Mouse (Mus musculus): ENCODE results near the gene Pax5. TPM values are rescaled to one million over a fixed set of nuclear protein-coding genes. Genes with fewer than 3 reads are reported as not detected.
"Not testable (repeated sequence)": the region's sequence is repeated elsewhere in the genome, so short reads cannot be mapped to it uniquely, and the experiment has no call there.

The Pax5 gene
- 1 to 10 TPM in 1 of 4 experiments, under 1 TPM in 1, not detected in 2; 0.07 to 3.7 TPM for total RNA-seq (2022)

DNA sequence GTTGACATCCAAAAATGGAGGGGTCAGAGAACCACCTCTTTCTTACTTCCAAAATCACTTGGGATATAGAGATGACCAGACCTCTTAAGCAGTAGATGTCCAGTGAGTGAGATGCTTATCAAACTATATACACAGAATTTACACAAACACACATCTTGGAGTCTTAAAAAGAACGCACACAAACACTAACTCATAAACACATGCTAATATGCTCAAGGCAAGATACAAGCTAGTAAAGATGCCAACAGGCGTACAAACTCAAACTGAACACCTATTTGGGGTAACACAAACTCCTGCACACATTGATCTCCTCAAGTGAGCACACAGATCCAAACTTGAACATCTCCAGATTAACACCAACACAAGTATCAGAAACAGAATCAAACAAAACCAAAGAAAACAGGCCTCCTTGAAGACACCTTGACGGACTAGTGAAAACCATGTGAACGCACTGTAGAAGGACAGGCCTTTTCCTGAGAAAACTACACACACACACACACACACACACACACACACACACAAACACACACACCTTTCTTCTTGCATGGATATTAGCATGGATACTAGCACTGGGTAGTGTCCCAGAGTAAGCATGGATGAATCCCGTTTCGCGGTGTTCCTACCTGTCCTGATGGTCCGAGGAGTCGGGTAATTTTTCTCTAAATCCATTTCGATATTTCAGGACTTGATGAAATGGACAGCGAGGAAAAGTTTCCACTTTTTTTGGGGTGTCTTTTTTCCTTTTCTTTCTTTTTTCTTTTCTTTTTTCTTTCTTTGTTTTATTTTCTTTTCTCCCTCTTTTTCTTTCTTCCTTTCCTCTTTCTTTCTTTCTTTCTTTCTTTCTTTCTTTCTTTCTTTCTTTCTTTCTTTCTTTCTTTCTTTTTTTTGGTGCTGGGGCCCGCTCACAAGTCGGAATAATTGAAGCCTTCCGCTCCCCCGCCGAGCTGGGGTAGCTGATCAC, at the start of gene Pax5:
TSS of gene Pax5 (minus strand) at position 748 of the 961 bp plus-strand sequence.
- DNase-seq (ENCODE audit: low spot score in 2 of 2): no peak

DNA sequence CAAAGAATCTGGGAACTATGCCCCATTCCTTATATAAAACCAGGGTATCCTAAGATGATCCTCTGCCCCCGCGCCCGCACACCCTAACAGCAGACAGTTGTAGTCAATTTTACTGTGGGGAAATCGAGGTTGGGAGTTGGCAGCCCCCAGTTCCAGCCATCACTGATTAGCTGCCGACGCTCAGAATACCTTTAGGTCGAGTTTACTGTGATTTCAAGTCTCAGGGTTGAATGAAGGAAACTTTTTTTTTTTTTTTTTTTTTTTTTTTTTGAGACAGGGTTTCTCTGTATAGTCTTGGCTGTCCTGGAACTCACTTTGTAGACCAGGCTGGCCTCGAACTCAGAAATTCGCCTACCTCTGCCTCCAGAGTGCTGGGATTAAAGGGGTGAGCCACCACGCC, 46.8 kb upstream of the Pax5 start:
- DNase-seq (ENCODE audit: low spot score in 2 of 2): not testable (repeated sequence)

DNA sequence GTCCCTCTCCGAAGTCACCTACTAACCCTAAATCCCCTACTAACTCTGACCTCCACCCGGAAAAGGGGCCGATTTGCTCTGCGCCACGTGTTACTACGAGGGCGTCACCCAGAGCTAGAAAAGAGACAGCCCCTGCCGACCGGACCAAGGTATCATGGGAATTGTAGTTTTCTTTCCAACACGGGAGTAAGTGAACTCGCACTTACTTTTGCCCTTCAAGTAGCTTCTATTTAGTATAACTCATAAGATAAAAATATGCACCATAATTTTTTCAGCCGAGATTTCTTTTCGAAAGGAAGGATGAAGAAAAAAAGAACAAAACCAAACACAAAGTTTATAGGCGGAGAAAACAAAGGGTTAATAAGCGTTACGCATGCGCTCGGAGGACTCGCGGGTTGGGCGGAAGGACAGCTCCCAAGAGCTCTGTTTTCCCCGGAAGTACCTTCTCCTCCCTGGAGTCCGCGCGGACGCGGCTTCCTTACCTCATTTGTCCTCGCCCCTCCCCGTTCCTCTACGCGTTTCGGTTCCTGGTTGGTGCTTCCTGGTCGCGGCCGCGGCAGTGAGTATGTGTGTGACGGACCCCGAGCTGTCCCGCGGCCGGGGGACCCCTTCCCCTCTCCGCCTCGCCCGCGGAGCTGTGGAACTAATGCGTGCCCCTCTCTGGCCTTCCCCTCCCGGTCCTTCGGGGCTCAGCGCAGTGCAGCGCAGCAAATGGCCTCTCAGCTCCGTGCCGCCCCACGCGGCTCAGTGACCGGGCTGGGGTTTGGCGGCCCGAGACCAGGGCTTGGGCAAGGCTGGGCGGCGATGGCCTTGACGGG, 46.1 kb upstream of the Pax5 start:
- peak; percentile 80 to 90 for DNase-seq (ENCODE audit: low spot score in 2 of 2)

DNA sequence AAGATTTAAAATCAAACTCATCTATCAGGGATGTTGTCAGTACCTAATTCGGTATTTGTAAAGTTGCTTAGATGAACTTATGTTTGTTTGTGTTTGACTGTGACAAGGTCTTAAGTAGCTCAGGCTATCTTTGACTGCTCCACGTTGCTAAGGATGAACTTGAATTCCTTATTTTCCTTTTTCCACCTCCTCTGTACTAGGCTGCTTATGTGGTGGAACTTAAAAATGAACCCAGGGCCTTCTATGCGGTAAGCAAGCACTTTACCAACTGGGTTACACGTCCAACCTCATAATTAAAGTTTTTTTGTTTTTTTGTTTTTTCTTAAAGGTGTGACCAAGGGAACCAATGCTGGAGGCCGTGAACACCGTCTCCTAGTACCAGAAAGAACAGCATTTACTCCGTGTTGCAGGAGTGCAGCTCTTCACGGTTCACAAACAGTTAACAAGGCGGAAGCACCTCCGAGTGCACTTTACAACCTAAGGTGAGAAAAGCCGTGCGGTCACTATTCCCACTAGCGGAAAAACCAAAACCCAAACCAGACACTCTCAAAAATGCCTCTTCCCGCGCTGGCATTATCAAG, 45.4 kb upstream of the Pax5 start, which contains the start of gene Zcchc7:
TSS of gene Zcchc7 (plus strand) at position 325 of the 581 bp plus-strand sequence.
- DNase-seq (ENCODE audit: low spot score in 2 of 2): no peak

DNA sequence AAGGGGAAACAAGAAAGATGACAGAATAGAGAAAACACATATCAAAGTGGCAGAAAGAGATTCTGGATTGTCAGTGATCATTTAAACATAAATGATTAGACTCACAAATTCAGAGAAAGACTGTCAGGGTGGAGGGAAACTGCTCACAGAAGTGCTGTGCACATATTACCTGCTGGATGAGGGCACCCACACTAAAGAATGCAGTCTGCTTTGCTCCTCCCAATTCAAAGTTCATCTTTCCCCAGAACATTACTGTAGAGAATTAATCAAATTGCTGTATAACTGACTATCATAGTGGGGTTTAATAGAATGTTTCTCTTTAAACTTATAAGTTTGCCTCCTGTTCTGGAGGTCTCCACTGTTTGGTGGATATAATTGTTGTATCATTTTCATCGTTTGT, 30.2 kb upstream of the Pax5 start:
- no peak for DNase-seq (ENCODE audit: low spot score in 2 of 2)

DNA sequence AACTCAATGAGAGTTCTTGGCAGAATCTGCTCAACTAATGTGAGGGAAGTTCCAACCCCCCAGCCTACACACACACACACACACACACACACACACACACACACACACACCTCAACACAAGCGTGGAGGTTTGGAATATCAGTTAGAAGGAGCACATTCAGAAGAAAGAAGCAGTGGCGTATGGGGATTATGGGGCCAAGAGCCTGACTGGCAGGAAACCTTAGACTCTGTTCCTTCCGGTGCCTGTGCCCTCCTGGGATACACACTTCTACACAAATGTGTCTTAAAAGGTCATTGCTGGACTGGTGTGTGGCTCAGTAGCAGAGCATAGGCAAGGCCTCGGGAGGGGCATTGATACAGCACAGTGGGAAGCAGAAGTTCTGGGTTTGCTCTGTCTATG, 10.9 kb upstream of the Pax5 start:
- DNase-seq (ENCODE audit: low spot score in 2 of 2): no peak

DNA sequence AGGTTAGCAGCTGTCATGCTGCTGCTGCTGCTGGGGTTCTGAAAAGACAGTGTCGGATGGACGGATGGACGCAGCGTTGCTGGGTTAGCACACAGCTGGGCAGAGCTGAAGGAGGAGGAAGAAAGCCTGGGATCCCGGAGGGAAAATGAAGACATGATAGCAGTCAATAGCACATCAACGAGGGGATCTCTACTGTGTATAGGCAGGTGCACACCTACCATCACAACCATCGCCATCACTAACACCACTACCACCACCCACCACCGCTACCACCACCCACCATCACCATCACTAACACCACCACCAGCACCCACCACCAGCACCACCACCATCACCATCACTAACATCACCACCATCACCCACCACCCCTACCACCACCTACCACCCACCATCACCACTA, 9.8 kb upstream of the Pax5 start:
- DNase-seq (ENCODE audit: low spot score in 2 of 2): no peak

DNA sequence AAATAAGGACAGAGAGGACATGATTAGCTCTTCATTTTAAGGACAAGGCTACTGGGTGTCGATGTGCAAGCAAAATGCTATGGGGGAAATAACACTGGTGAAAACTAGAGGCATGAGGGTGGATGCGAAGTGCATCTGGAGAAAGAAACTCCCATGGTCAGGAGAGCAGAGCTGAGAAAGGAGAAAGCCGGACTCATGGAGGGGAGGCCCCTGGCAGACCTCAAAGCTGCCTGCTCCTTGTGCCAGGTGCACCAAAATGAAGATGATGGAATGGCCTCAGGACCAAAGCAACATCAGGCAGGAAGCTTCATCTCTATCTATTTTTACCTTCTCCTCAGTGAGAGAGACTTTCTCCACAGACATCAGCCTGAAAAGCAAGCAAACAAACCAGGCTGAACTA, 7.4 kb upstream of the Pax5 start:
- no peak for DNase-seq (ENCODE audit: low spot score in 2 of 2)

DNA sequence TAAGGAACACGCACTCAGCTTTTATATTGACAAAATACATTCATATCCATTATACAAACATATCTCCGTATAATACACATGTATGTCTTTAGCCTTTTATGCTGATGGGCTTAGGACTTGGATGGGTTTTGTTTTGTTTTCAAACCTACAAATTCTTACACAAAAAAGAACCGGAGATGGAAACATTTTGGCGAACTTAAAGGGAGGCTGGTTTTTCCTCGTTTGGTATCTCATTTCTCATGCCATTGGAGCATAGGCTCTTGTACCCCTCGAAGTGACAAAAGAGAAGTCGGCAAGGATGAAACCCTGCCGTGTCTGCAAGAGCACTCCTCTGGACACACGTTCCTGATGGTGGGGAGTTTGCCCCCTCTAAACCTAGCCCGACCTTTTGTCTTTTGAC, 6.1 kb upstream of the Pax5 start:
- DNase-seq (ENCODE audit: low spot score in 2 of 2): no peak

DNA sequence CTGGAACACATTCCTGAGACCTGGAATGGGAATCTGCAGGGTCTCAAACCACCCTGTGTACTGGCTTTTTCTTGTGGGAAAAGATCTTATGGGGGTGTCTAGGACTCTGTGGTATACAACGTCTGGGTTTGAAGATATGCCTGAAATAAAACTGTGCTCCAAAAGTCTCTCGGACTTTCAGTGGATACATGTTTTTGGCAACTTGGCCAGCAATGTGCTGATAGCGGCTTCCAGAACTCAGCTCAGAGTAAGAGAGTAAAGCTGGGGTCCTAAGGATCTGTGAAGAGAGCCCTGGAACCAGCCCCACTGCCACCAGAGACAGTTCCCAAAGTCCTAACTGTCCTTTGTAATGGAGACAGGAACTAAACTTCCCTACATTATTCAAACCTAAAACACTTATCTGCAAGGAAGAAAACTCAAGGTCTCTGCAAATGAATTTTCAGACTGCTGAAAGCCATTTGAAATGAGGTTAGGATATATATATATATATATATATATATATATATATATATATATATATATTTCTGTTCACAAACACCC, 5.4 kb upstream of the Pax5 start:
- no peak for DNase-seq (ENCODE audit: low spot score in 2 of 2)

DNA sequence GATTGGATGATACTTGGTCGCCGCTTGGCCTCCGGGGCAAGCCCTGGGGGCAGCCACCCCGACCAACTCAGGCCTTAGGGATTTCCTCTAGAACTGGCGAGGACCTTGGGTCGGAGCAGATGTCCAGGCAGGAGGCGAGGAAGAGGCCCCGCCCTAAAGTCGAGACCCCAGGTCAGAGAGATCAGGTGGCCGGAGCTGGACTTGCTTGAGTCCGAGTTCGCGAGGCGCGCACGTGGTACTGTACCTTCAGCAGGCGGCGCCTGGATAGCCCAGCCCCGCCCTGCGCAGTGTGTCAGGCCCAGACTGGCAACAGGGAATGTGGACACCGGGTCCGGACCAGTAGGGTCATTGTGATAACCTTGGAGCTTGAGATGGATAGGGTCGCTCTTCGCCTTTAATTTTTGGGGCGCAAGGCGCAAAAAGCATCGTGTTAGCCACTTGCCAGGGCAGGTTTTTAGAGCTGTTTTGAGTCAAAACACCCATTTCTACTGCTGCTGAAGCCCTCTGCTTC, 3.9 kb upstream of the Pax5 start:
- no peak for DNase-seq (ENCODE audit: low spot score in 2 of 2)

DNA sequence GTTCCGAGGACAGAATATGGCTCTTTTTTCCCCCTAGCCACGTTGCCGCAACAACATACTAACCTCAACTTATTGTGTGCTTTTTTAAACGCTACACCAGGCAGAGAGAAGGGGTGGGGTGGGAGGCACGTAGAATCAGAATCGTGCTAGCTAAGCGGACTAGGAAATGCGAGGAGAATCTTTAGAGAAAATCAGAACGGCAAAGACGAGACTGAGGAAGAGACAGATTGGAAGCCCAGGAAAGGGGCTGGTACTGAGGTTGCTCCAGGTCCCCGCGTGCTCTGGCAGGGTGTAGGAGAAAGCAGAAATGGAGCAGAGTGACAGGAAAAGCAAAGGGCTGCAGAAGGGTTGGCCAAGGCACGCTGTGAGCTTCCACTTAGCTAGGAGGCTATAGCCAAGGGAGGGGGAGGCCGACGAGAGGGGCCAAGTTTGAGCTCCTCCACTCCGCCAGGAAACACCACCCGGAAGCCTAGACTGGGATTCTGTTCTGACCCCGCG, 3.3 kb upstream of the Pax5 start:
- no peak for DNase-seq (ENCODE audit: low spot score in 2 of 2)

DNA sequence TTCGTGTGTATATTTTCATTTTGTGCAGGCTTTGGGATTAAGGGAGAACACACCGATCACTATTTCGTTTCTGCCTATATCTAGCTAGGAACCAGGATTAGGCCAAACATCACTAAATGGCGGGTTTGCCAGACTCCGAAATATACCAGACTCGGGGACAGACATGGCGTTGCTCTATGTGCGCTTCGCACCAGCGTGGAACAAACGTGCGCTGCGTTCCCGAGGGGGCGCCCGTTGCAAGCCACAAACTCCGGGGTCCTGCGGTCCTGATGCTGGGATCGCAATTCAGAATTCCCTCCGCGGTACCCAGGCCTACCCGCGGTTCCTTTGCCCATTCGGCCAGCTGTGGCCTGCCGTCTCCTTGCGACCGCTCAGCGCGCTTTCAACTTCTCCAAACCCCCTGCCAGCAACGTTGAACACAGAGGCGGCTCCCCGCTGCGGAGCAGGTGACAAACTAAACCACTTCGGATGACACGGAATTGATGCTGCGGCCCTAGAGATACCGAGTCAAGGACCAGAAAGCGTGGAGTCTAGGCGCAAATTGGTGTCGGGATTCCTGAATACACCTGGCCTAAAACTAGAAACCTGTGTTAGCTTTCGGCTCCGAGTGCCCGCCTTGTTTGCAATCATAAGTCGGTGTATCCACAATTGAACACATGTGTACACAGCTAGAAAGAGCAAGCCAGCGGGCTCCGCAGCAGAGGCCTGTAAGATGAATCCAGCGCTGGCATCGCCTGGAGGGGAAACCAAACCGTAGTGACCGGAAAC, 2.7 kb upstream of the Pax5 start:
- DNase-seq (ENCODE audit: low spot score in 2 of 2): no peak

DNA sequence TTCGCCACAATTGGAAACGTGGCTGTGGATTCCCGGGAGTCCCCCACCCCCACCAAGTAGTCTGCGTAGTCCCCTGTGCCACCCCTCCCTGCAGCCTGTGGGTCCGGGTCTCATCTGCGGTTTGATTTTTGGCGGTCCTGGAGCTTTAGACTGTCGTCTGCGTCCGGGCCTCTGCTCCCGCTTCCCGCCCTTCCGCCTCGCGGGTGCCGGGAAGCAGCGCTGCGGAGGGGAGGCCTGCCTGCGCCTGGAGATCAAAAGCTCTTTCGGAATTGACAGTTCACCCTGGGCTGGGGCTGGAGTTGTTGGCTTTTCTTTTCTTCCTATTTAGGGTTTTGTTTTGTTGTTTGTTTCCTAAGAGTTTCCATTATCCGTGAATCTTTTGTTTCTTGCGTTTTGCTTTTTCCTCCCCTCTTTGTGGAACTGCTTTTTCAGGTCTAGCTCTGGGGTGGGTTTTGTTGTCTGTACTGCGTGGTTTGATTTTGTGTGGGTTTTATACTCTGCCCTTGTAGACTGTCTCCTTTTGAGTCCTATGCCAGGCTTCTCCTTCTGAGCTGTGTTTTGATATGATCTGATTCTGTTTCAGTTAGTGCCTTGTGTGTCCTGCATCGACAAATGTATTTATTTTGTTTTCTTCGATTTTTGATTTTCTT, 1.9 kb upstream of the Pax5 start:
- no peak for DNase-seq (ENCODE audit: low spot score in 2 of 2)

DNA sequence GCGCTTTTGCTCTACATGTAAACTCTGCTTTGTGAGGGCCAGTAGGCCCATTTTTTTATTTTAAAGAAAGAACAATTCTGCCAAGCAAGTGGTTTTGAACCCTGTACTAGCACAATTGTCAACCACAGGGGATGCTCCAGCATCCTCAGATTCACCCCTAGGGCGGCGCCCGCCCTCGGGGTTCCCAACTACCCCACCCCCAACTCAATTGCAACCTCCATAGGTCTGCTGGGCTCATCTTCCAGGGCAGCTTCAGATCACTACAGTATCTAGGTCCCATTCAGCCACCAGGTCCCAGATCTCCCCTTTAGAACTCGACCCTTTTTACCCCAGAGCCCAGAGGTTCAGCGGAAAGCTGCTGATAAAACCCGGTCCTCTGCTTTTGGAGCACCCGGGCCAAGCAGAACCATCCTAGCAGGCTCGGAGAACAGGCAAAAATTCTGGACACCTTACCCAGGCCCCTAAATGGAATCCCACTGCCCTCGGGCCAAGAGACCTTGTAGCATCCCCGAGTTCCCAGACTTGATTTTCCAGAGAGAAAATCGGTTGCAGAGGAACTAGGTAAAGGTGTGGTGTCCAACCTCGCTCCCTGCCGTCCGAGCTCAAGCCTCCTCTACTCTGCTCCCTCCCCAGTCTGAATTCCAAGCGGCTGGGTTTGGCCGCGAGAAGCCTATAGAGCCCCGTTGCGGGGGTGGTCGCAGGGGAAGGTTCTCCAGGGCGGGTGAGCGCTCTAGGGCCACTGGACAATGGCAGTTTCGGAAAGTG, 1.0 kb upstream of the Pax5 start:
- no peak for DNase-seq (ENCODE audit: low spot score in 2 of 2)

DNA sequence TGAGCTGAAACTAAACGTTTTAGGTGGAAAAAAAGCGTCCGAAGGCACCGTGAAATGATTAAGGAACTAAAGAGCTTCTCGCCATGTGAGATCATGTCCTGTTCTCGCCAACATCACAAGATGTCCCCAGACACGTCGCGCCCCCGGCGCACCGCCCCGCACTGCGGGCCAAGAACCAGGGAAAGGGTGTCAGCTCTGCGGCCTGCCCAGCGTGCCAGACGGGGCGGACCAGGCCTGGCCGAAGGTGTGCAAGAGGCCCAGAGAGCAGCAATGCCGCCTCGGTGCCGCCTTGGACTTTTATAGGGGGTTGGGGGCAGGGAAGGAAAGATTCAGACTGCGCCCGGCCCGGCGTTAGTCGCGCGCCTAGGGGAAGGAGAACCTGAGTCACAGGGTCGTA, 412 bp upstream of the Pax5 start:
- no peak for DNase-seq (ENCODE audit: low spot score in 2 of 2)

DNA sequence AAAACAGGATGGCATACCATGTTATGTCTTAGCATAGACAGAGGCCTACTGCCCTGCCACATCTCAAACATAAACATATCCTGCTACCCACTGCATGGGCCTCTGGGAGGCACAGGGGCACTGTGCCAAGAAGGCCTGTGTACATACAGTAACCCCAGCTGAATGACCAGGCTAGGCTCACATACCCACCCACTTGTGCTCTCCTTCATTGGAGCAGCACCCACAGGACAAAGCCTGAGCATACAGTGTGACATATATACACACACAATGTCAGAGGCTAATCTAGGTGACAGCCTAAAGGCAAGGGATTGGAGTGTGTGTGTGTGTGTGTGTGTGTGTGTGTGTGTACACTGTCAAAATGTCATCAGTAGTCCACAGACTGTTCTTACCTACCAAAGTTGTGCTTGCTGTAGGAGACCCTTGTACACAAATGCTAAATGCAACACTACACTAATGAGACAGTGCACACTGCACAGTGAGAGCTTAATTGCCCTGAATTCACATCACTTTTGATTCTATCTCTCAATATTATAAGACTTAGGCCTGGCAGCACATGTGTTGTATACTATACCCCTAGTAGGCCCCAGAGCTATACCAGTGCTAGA, 1.1 kb downstream of the Pax5 start:
- no peak for DNase-seq (ENCODE audit: low spot score in 2 of 2)

DNA sequence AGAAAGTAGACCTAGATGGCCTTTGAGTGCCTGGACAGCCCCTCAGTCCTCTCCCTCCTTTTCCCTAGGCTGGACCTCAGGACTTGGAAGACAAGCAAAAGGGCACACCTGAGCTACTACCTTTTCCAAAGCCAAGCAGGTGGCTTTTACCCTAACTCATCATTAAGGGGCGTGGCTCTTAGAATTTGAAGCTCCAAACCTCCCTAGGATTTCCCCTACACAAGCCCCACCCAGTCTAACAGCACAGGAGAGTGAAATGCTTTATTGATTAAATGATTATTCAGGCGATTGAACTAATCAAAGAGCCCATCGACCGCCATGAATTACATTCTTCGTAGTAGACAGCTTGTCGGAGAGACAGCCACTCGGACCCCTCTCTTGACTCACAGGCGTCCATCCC, 2.0 kb downstream of the Pax5 start:
- DNase-seq (ENCODE audit: low spot score in 2 of 2): no peak

DNA sequence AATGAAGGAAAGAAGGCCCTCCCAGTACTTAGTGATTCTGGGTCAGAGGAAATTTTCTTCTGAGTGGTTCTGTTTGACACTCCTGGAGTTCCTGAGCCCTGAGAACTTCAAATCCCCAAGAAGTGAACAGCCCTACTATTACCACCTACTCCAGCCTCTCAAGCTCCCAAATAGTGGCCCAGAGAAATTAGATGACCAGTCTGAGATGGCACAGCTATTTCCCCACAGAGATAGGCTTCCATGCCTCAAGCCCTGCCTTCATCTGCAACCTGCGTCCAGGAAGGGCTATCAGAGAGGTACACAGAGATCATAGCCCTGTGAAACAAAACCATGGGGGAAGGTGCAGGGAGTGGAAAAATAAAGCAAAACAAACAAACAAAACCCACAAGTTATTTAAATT, 3.4 kb downstream of the Pax5 start:
- DNase-seq (ENCODE audit: low spot score in 2 of 2): no peak
